Mouse (Mus musculus): ENCODE measurements at regions not wholly inside any gene's neighbourhood (a gene's known extent, or its start where the extent isn't known, plus 50 kb on each side); places are given as distances from the start of the nearest gene placed in this dataset.

GRCm38 (mm10) chr3:78581868-78582267, 704.4 kb downstream of the Rapgef2 start:
- peak; percentile 37; the same call in 1 of the 2 replicates for TF ChIP-seq CTCF (IDR thresholded peaks at IDR 0.05; ENCODE audit: extremely low read depth, insufficient read depth, low read length)
- TF ChIP-seq POLR2A (IDR thresholded peaks at IDR 0.05; ENCODE audit: extremely low read depth, insufficient read depth, low read length): no peak
